Mouse (Mus musculus) monocyte, adult 59 days (primary cell): ENCODE measurements around the gene Unc5b. TPM values are rescaled to one million over a fixed set of nuclear protein-coding genes. Genes with fewer than 3 reads are reported as not detected.

Source experiments
- total RNA-seq, 2 experiments: library from RNA; stranded (reverse); gene quantifications; one replicate each; pipeline ENCODE4 v1.2.4; 2023

Gene Unc5b
- under 1 TPM in 1 of 2 experiments, not detected in 1; 0.13 TPM for total RNA-seq

GRCm38 (mm10) chr10:60831379-60831778, at the start of gene Unc5b:
TSS of gene Unc5b (minus strand) at chr10:60831581.

GRCm38 (mm10) chr10:60752040-60753020, 79.1 kb downstream of the Unc5b start, which contains the start of gene Slc29a3:
TSS of gene Slc29a3 (minus strand) at chr10:60752794.

Other genes with a start within 250 kb of the Unc5b start
- under 1 TPM; 0.16 to 0.67 TPM for gene Cdh23, start 135.1 kb downstream of the Unc5b start, total RNA-seq
- gene Slc29a3, start 78.8 kb downstream of the Unc5b start, total RNA-seq = 10 to 100 TPM; 54.2 to 63.4 TPM